Mouse (Mus musculus): ENCODE data around the gene 9130023H24Rik. TPM values are rescaled to one million over a fixed set of nuclear protein-coding genes. Genes with fewer than 3 reads are reported as not detected.

9130023H24Rik gene
- polyA plus RNA-seq, 1 experiment = 0.71 TPM

- H3K4me3 ChIP-seq (ENCODE audit: low read depth, low read length) = no peak overlapping the region
- peaks cover 44% of the 10 kb centered on the region for H3K36me3 ChIP-seq (ENCODE audit: control insufficient read depth, insufficient read depth, low read length)
- peaks cover 6% of the 10 kb centered on the region; the same call in 1 of the 2 replicates for H3K4me1 ChIP-seq (ENCODE audit: control insufficient read depth, insufficient read depth, insufficient read length, low read length)
- H3K27ac ChIP-seq (ENCODE audit: insufficient read depth, low read depth, low read length) = no peak overlapping the region
- TF ChIP-seq POLR2A (IDR thresholded peaks at IDR 0.05; ENCODE audit: low read depth, low read length) (no peak), CTCF (IDR thresholded peaks at IDR 0.05; ENCODE audit: extremely low read depth, insufficient read length, insufficient replicate concordance, low read depth, low read length) (no peak)
- H3K27me3 ChIP-seq (ENCODE audit: control insufficient read depth, insufficient read depth, low read length) = no peaks in the 10 kb centered on the region
- 90% methylated on average over 9 of the region's 9 CpGs for WGBS
These were observed 33.7 kb upstream of the 9130023H24Rik start for GRCm38 (mm10) chr7:128271496-128271895.

- Histone ChIP-seq H3K4me3 (ENCODE audit: low read depth, low read length) (no peak overlapping the region), H3K4me1 (ENCODE audit: control insufficient read depth, insufficient read depth, insufficient read length, low read length) (peaks cover 6% of the 10 kb centered on the region; the same call in 1 of the 2 replicates), H3K27me3 (ENCODE audit: control insufficient read depth, insufficient read depth, low read length) (0 out of 2 replicates have a peak, but pooled peaks cover 2% of the 10 kb centered on the region), H3K27ac (ENCODE audit: insufficient read depth, low read depth, low read length) (no peak overlapping the region), H3K36me3 (ENCODE audit: control insufficient read depth, insufficient read depth, low read length) (peaks cover 36% of the 10 kb centered on the region)
- TF ChIP-seq POLR2A (IDR thresholded peaks at IDR 0.05; ENCODE audit: low read depth, low read length) (no peak), CTCF (IDR thresholded peaks at IDR 0.05; ENCODE audit: extremely low read depth, insufficient read length, insufficient replicate concordance, low read depth, low read length) (no peak)
- 32% methylated on average over 13 of the region's 13 CpGs for whole genome bisulfite sequencing
These were observed 32.6 kb upstream of the 9130023H24Rik start for GRCm38 (mm10) chr7:128270431-128270850.

- Histone ChIP-seq H3K27ac (ENCODE audit: insufficient read depth, low read depth, low read length) (no peak overlapping the region), H3K4me3 (ENCODE audit: low read depth, low read length) (no peak overlapping the region), H3K36me3 (ENCODE audit: control insufficient read depth, insufficient read depth, low read length) (peaks cover 16% of the 10 kb centered on the region; the same call in 1 of the 2 replicates), H3K4me1 (ENCODE audit: control insufficient read depth, insufficient read depth, insufficient read length, low read length) (peaks cover 6% of the 10 kb centered on the region; the same call in 1 of the 2 replicates), H3K27me3 (ENCODE audit: control insufficient read depth, insufficient read depth, low read length) (0 out of 2 replicates have a peak, but pooled peaks cover 2% of the 10 kb centered on the region)
- 79% methylated on average over 7 of the region's 7 CpGs for WGBS
- TF ChIP-seq CTCF (IDR thresholded peaks at IDR 0.05; ENCODE audit: extremely low read depth, insufficient read length, insufficient replicate concordance, low read depth, low read length) (no peak), POLR2A (IDR thresholded peaks at IDR 0.05; ENCODE audit: low read depth, low read length) (no peak)
These were observed 30.0 kb upstream of the 9130023H24Rik start for GRCm38 (mm10) chr7:128267813-128268212.

- Histone ChIP-seq H3K4me3 (ENCODE audit: low read depth, low read length) (no peak overlapping the region), H3K27ac (ENCODE audit: insufficient read depth, low read depth, low read length) (no peak overlapping the region), H3K27me3 (ENCODE audit: control insufficient read depth, insufficient read depth, low read length) (0 out of 2 replicates have a peak, but pooled peaks cover 2% of the 10 kb centered on the region), H3K4me1 (ENCODE audit: control insufficient read depth, insufficient read depth, insufficient read length, low read length) (peaks cover 6% of the 10 kb centered on the region; the same call in 1 of the 2 replicates), H3K36me3 (ENCODE audit: control insufficient read depth, insufficient read depth, low read length) (peaks cover 13% of the 10 kb centered on the region; the same call in 1 of the 2 replicates)
- TF ChIP-seq POLR2A (IDR thresholded peaks at IDR 0.05; ENCODE audit: low read depth, low read length) (no peak), CTCF (IDR thresholded peaks at IDR 0.05; ENCODE audit: extremely low read depth, insufficient read length, insufficient replicate concordance, low read depth, low read length) (no peak)
- 62% methylated on average over 13 of the region's 13 CpGs for WGBS
These were observed 29.6 kb upstream of the 9130023H24Rik start for GRCm38 (mm10) chr7:128267391-128267790.

- WGBS = 69% methylated on average over 5 of the region's 5 CpGs
- Histone ChIP-seq H3K4me1 (ENCODE audit: control insufficient read depth, insufficient read depth, insufficient read length, low read length) (peaks cover 6% of the 10 kb centered on the region; the same call in 1 of the 2 replicates), H3K36me3 (ENCODE audit: control insufficient read depth, insufficient read depth, low read length) (no peaks in the 10 kb centered on the region), H3K27me3 (ENCODE audit: control insufficient read depth, insufficient read depth, low read length) (0 out of 2 replicates have a peak, but pooled peaks cover 2% of the 10 kb centered on the region), H3K4me3 (ENCODE audit: low read depth, low read length) (no peak overlapping the region), H3K27ac (ENCODE audit: insufficient read depth, low read depth, low read length) (no peak overlapping the region)
- TF ChIP-seq CTCF (IDR thresholded peaks at IDR 0.05; ENCODE audit: extremely low read depth, insufficient read length, insufficient replicate concordance, low read depth, low read length) = no peak
- no peak for TF ChIP-seq POLR2A (IDR thresholded peaks at IDR 0.05; ENCODE audit: low read depth, low read length)
These were observed 28.2 kb upstream of the 9130023H24Rik start for GRCm38 (mm10) chr7:128266056-128266455.

GRCm38 (mm10) chr7:128265411-128265810 lies 27.6 kb upstream of the 9130023H24Rik start, which contains the start of gene Slc5a2:
TSS of gene Slc5a2 (plus strand) at chr7:128265657.
- Histone ChIP-seq H3K27ac (ENCODE audit: insufficient read depth, low read depth, low read length) (no peak within 1 kb of the TSS), H3K4me3 (ENCODE audit: low read depth, low read length) (no peak within 1 kb of the TSS), H3K4me1 (ENCODE audit: control insufficient read depth, insufficient read depth, insufficient read length, low read length) (peaks cover 3% of the 10 kb centered on the region; the same call in 1 of the 2 replicates), H3K27me3 (ENCODE audit: control insufficient read depth, insufficient read depth, low read length) (peaks cover 2% of the 10 kb centered on the region; the same call in 1 of the 2 replicates), H3K36me3 (ENCODE audit: control insufficient read depth, insufficient read depth, low read length) (no peaks in the 10 kb centered on the region)
- TF ChIP-seq CTCF (IDR thresholded peaks at IDR 0.05; ENCODE audit: extremely low read depth, insufficient read length, insufficient replicate concordance, low read depth, low read length) = no peak
- TF ChIP-seq POLR2A (IDR thresholded peaks at IDR 0.05; ENCODE audit: low read depth, low read length) = no peak
- WGBS = 75% methylated on average over 6 of the region's 6 CpGs

GRCm38 (mm10) chr7:128256783-128257334 lies 19.0 kb upstream of the 9130023H24Rik start:
- TF ChIP-seq CTCF (IDR thresholded peaks at IDR 0.05; ENCODE audit: extremely low read depth, insufficient read length, insufficient replicate concordance, low read depth, low read length) (no peak), POLR2A (IDR thresholded peaks at IDR 0.05; ENCODE audit: low read depth, low read length) (no peak)
- WGBS = 12% methylated on average over 5 of the region's 5 CpGs
- Histone ChIP-seq H3K27ac (ENCODE audit: insufficient read depth, low read depth, low read length) (no peak overlapping the region), H3K4me3 (ENCODE audit: low read depth, low read length) (no peak overlapping the region), H3K27me3 (ENCODE audit: control insufficient read depth, insufficient read depth, low read length) (peaks cover 3% of the 10 kb centered on the region), H3K36me3 (ENCODE audit: control insufficient read depth, insufficient read depth, low read length) (peaks cover 3% of the 10 kb centered on the region; the same call in 1 of the 2 replicates), H3K4me1 (ENCODE audit: control insufficient read depth, insufficient read depth, insufficient read length, low read length) (peaks cover 6% of the 10 kb centered on the region; the same call in 1 of the 2 replicates)
